Mouse (Mus musculus) liver, postnatal 0 days (tissue): ENCODE measurements around the gene Map2k2. TPM values are rescaled to one million over a fixed set of nuclear protein-coding genes. Genes with fewer than 3 reads are reported as not detected.
A peak's percentile ranks its signal among the peaks of the same experiment; 100 is the strongest.

Source experiments
- ATAC-seq: fragments of 200-750 bp; cut with Nextera tagmentation; 2 replicates; pipeline ENCODE4 v1.8.0; 2017; ENCODE audit warnings: mild to moderate bottlenecking, moderate library complexity
- DNase-seq: peaks from one replicate; pipeline ENCODE4 v3.0.0-alpha.2; 2016
- H3K27ac ChIP-seq: fragments of 300-500 bp; sonication (generic); 2 replicates; pipeline ENCODE4 v1.5.1; 2014; ENCODE audit warnings: antibody characterized with exemption, moderate library complexity, mild to moderate bottlenecking, low read depth
- H3K27me3 ChIP-seq: fragments of 300-500 bp; sonication (generic); 2 replicates; pipeline ENCODE4 v1.6.1; 2014; ENCODE audit warnings: low read length, control low read depth, mixed read lengths; ENCODE audit not compliant: insufficient read depth
- H3K36me3 ChIP-seq: fragments of 300-500 bp; sonication (generic); replicated peaks from 2 replicates; pipeline ENCODE4 v1.6.1; 2014; ENCODE audit warnings: mild to moderate bottlenecking, control low read depth, low read length, moderate library complexity, mixed read lengths; ENCODE audit not compliant: insufficient read depth
- H3K4me1 ChIP-seq: fragments of 300-500 bp; sonication (generic); 2 replicates; pipeline ENCODE4 v1.6.1; 2014; ENCODE audit warnings: antibody characterized with exemption, mild to moderate bottlenecking, control low read depth; ENCODE audit not compliant: insufficient read depth
- H3K4me2 ChIP-seq: fragments of 300-500 bp; sonication (generic); 2 replicates; pipeline ENCODE4 v1.6.1; 2014; ENCODE audit warnings: low read depth, mild to moderate bottlenecking, low read length, moderate library complexity, mixed read lengths
- H3K4me3 ChIP-seq: fragments of 300-500 bp; sonication (generic); 2 replicates; pipeline ENCODE4 v1.5.1; 2014; ENCODE audit warnings: low read depth, low read length
- H3K9ac ChIP-seq: fragments of 300-500 bp; sonication (generic); replicated peaks from 2 replicates; pipeline ENCODE4 v1.6.1; 2014; ENCODE audit warnings: mild to moderate bottlenecking, moderate library complexity
- H3K9me3 ChIP-seq: fragments of 300-500 bp; sonication (generic); 2 replicates; pipeline ENCODE4 v1.6.1; 2016; ENCODE audit warnings: mild to moderate bottlenecking, control low read depth, low read length, mixed read lengths
- CTCF ChIP-seq: sonication (generic); IDR thresholded peaks from 2 replicates; pipeline ENCODE4 v1.5.1; 2016; ENCODE audit warnings: antibody characterized with exemption, low read depth
- EP300 ChIP-seq: IDR thresholded peaks from 2 replicates; pipeline ENCODE4 v1.6.1; 2016; ENCODE audit warnings: antibody characterized with exemption, low read depth, mild to moderate bottlenecking
- WGBS: fragments of 180-500 bp; shearing (Covaris S2); extraction: QIAGEN DNeasy Blood & Tissue Kit; methylation state at CpG from one replicate; pipeline ENCODE4 v1.1.7; 2014; ENCODE audit not compliant: insufficient replicate concordance; 5-methylcytosine and 5-hydroxymethylcytosine counted together
- polyA plus RNA-seq: library from polyadenylated mRNA; unstranded; fragments of >200 nt; fragmentation: Nextera tagmentation; extraction: Ambion mirVana; gene quantifications from 2 replicates; pipeline ENCODE4 v1.2.1, GENCODE M21; 2015

The Map2k2 gene
- polyA plus RNA-seq, 1 experiment from 2014 or later = 93.9 TPM

DNA sequence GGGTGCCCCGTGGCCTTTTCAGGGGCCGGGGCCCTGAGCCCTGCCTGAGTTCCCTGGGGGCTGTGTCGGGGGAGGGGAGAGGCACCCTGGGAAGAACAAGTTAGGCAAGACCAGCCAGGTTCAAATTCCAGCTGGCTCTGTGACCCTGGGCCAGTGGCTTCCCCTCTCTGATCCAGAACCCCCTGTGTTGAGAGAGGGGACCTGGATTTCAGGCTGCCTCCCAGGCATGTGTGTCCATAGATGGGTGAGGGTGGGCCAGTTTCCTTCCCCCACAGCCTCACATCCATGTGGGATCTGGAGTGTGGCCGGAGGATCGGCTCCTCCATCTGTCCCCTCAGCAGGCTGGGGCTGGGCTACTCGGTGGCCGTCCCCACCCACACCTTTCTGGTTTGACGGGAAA, 34.3 kb downstream of the Map2k2 start:
- peaks cover 51% of the 10 kb centered on the region for H3K4me1 ChIP-seq
- H3K36me3 ChIP-seq = peaks cover 35% of the 10 kb centered on the region

GRCm38 (mm10) chr10:81140717-81141454, 35.2 kb downstream of the Map2k2 start:
- Histone ChIP-seq H3K9me3 (no peaks in the 10 kb centered on the region), H3K4me1 (peaks cover 47% of the 10 kb centered on the region), H3K4me3 (peak overlapping the region; percentile 97), H3K4me2 (peak overlapping the region; percentile 98), H3K36me3 (peaks cover 44% of the 10 kb centered on the region), H3K27me3 (no peaks in the 10 kb centered on the region), H3K27ac (peak overlapping the region; percentile 20), H3K9ac (peak overlapping the region; percentile 96)
- no peak for DNase-seq
- no peak for TF ChIP-seq EP300
- TF ChIP-seq CTCF = no peak
- WGBS = 34% methylated on average over 10 of the region's 10 CpGs
- no peak for ATAC-seq

More for the DNA sequence above, 34.3 kb downstream of the Map2k2 start:
- H3K9me3 ChIP-seq = no peaks in the 10 kb centered on the region
- TF ChIP-seq CTCF = no peak
- TF ChIP-seq EP300 = no peak
- ATAC-seq (no peak), DNase-seq (peak; percentile 52)
- H3K4me2 ChIP-seq = peak overlapping the region; percentile 98
- peak overlapping the region; percentile 20 for H3K27ac ChIP-seq
- peak overlapping the region; percentile 96 for H3K9ac ChIP-seq
- no peaks in the 10 kb centered on the region for H3K27me3 ChIP-seq
- peak overlapping the region; percentile 97 for H3K4me3 ChIP-seq
- 26% methylated on average over 8 of the region's 8 CpGs for WGBS

- no peak for TF ChIP-seq EP300
- no peak for TF ChIP-seq CTCF
- Histone ChIP-seq H3K4me3 (no peak overlapping the region), H3K9me3 (no peaks in the 10 kb centered on the region), H3K9ac (peak overlapping the region; percentile 96), H3K4me1 (peaks cover 47% of the 10 kb centered on the region), H3K36me3 (peaks cover 51% of the 10 kb centered on the region), H3K27ac (0 out of 2 replicates have a peak overlapping the region, but pooled peaks have one; percentile 37), H3K27me3 (no peaks in the 10 kb centered on the region), H3K4me2 (peak overlapping the region; percentile 98)
- ATAC-seq (no peak), DNase-seq (no peak)
- WGBS = 76% methylated on average over 7 of the region's 7 CpGs
Measured at GRCm38 (mm10) chr10:81141455-81142210, 35.9 kb downstream of the Map2k2 start.

GRCm38 (mm10) chr10:81142551-81142981, 36.9 kb downstream of the Map2k2 start:
- Histone ChIP-seq H3K36me3 (peaks cover 60% of the 10 kb centered on the region), H3K9me3 (no peaks in the 10 kb centered on the region), H3K9ac (0 out of 2 replicates have a peak overlapping the region, but pooled peaks have one; percentile 23), H3K4me2 (0 out of 2 replicates have a peak overlapping the region, but pooled peaks have one; percentile 20), H3K27me3 (no peaks in the 10 kb centered on the region), H3K4me3 (no peak overlapping the region), H3K4me1 (peaks cover 47% of the 10 kb centered on the region), H3K27ac (peak overlapping the region; percentile 16; the same call in 1 of the 2 replicates)
- TF ChIP-seq EP300 (no peak), CTCF (no peak)
- WGBS = 59% methylated on average over 5 of the region's 5 CpGs
- no peak for ATAC-seq
- DNase-seq = no peak

GRCm38 (mm10) chr10:81143157-81143633, 37.5 kb downstream of the Map2k2 start:
- no peak overlapping the region for H3K9ac ChIP-seq
- H3K9me3 ChIP-seq = no peaks in the 10 kb centered on the region
- WGBS = 83% methylated on average over 7 of the region's 7 CpGs
- H3K27me3 ChIP-seq = no peaks in the 10 kb centered on the region
- H3K36me3 ChIP-seq = peaks cover 67% of the 10 kb centered on the region
- DNase-seq = no peak
- H3K4me1 ChIP-seq = peaks cover 46% of the 10 kb centered on the region
- no peak overlapping the region for H3K4me2 ChIP-seq
- no peak for TF ChIP-seq EP300
- peak; percentile 24; the same call in 1 of the 2 replicates for TF ChIP-seq CTCF
- no peak overlapping the region for H3K4me3 ChIP-seq
- no peak for ATAC-seq
- H3K27ac ChIP-seq = peak overlapping the region; percentile 16; the same call in 1 of the 2 replicates
